In the genomic region with DNA sequence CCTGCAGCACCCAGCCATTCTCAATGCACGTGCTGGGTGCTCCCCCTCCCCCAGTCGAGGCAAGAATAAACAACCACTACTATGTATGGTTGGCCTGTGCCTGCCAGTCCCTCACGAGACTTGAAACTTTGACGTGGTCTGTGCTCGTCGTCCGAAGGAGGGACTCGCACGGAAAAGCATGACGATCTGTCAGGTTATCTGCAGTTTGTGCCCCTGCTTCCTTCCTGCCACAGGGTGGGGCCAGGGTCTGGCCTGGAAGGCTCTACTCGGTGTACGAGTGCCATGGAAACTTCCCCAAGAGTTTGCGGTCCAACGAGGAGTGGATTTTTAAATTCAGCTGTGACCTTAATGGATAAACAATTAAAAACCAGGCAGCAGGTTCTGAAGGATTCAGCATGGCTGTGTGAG, we compare ENCODE assay signal across 9 mouse cellular contexts. TPM values are rescaled to one million over a fixed set of nuclear protein-coding genes. Genes with fewer than 3 reads are reported as not detected.
A peak's percentile ranks its signal among the peaks of the same experiment; 100 is the strongest.
DNase-seq lines count a peak whose midpoint lies in the region; ATAC-seq and TF ChIP-seq lines count a peak whose summit lies in the region.
"Had no signal": no experiment of that assay in that cellular context is flagged by ENCODE, and none has a peak within 500 bp of the region (broad histone marks: within the 10 kb centered on the region; RNA-seq: fewer than 3 reads in every experiment).

No protein-coding gene starts in this region.

- WGBS in intestine, embryonic 16.5 days, result 4% methylated on average over 14 of the region's 14 CpGs
- WGBS in liver, postnatal 0 days (ENCODE audit: insufficient replicate concordance), result under 1% methylated on average over 14 of the region's 14 CpGs
- 4% methylated on average over 14 of the region's 14 CpGs for WGBS in stomach, embryonic 16.5 days

- H3K4me2 ChIP-seq in intestine, embryonic 16.5 days (ENCODE audit: low read depth, low read length), result peak overlapping the region; percentile 79
- H3K4me2 ChIP-seq in liver, postnatal 0 days (ENCODE audit: low read depth, low read length), result peak overlapping the region; percentile 83
- H3K4me2 ChIP-seq in stomach, embryonic 16.5 days (ENCODE audit: low read depth, low read length), result peak overlapping the region; percentile 89

- peak; percentile 30 for ATAC-seq in intestine, embryonic 16.5 days
- ATAC-seq in liver, postnatal 0 days, result peak; percentile 75
- ATAC-seq in stomach, embryonic 16.5 days (ENCODE audit: insufficient read depth, low FRiP score), result peak; percentile 56

- H3K9ac ChIP-seq in intestine, embryonic 16.5 days (ENCODE audit: low read depth, low read length), result peak overlapping the region; percentile 93
- H3K9ac ChIP-seq in liver, postnatal 0 days (replicated peaks), result peak overlapping the region; percentile 85
- peak overlapping the region; percentile 93 for H3K9ac ChIP-seq in stomach, embryonic 16.5 days (ENCODE audit: low read length)

- H3K36me3 ChIP-seq in erythroblast, embryonic 14.5 days (ENCODE audit: control insufficient read depth), result peaks cover 7% of the 10 kb centered on the region
- H3K36me3 ChIP-seq in intestine, embryonic 16.5 days (ENCODE audit: control insufficient read depth, insufficient read depth, low read length), result no peaks in the 10 kb centered on the region
- no peaks in the 10 kb centered on the region for H3K36me3 ChIP-seq in liver, postnatal 0 days (replicated peaks; ENCODE audit: insufficient read depth, low read length)
- H3K36me3 ChIP-seq in stomach, embryonic 16.5 days (ENCODE audit: control insufficient read depth, insufficient read depth, low read length), result no peaks in the 10 kb centered on the region

- H3K27me3 ChIP-seq in erythroblast, embryonic 14.5 days (ENCODE audit: control insufficient read depth), result no peaks in the 10 kb centered on the region
- H3K27me3 ChIP-seq in intestine, embryonic 16.5 days (replicated peaks; ENCODE audit: control insufficient read depth, insufficient read depth, low read length), result no peaks in the 10 kb centered on the region
- no peaks in the 10 kb centered on the region for H3K27me3 ChIP-seq in liver, postnatal 0 days (ENCODE audit: insufficient read depth, low read length)
- no peaks in the 10 kb centered on the region for H3K27me3 ChIP-seq in stomach, embryonic 16.5 days (ENCODE audit: control insufficient read depth, insufficient read depth, low read length)

- peaks cover 47% of the 10 kb centered on the region for H3K4me1 ChIP-seq in erythroblast, embryonic 14.5 days (ENCODE audit: control insufficient read depth)
- H3K4me1 ChIP-seq in intestine, embryonic 16.5 days (ENCODE audit: control insufficient read depth, insufficient read depth, low read length), result peaks cover 29% of the 10 kb centered on the region
- H3K4me1 ChIP-seq in liver, postnatal 0 days (ENCODE audit: insufficient read depth), result peaks cover 26% of the 10 kb centered on the region
- peaks cover 13% of the 10 kb centered on the region for H3K4me1 ChIP-seq in stomach, embryonic 16.5 days (ENCODE audit: control insufficient read depth, insufficient read depth, low read length)

- TF ChIP-seq CTCF in layer of hippocampus, adult 2 months (conservative IDR thresholded peaks at IDR 0.05), result 0 out of 2 replicates have a peak, but pooled peaks have one; percentile 3
- TF ChIP-seq CTCF in liver, postnatal 0 days (IDR thresholded peaks at IDR 0.05; ENCODE audit: low read depth), result 0 out of 2 replicates have a peak, but pooled peaks have one; percentile 15

- no peaks in the 10 kb centered on the region for H3K9me3 ChIP-seq in erythroblast, embryonic 14.5 days (ENCODE audit: control insufficient read depth, low read length)
- H3K9me3 ChIP-seq in intestine, embryonic 16.5 days (ENCODE audit: control insufficient read depth, low read length), result no peaks in the 10 kb centered on the region
- no peaks in the 10 kb centered on the region for H3K9me3 ChIP-seq in liver, postnatal 0 days (ENCODE audit: low read length)
- H3K9me3 ChIP-seq in stomach, embryonic 16.5 days (replicated peaks; ENCODE audit: control insufficient read depth, low read length), result no peaks in the 10 kb centered on the region

- H3K4me3 ChIP-seq in layer of hippocampus, adult 2 months, result peak overlapping the region; percentile 97
- peak overlapping the region; percentile 80 for H3K4me3 ChIP-seq in erythroblast, embryonic 14.5 days (replicated peaks)
- peak overlapping the region; percentile 82 for H3K4me3 ChIP-seq in intestine, embryonic 16.5 days (ENCODE audit: low read length)
- peak overlapping the region; percentile 79 for H3K4me3 ChIP-seq in liver, postnatal 0 days (ENCODE audit: low read depth, low read length)
- H3K4me3 ChIP-seq in stomach, embryonic 16.5 days (replicated peaks; ENCODE audit: low read length), result peak overlapping the region; percentile 90

- DNase-seq in layer of hippocampus, adult 2 months (ENCODE audit: low spot score in 2 of 2), result no peak
- DNase-seq in layer of hippocampus, postnatal 25 days (ENCODE audit: extremely low spot score in 1 of 2, low spot score in 1 of 2), result no peak
- peak; percentile 47 for DNase-seq in liver, postnatal 0 days
- DNase-seq in left cerebral cortex, adult 8-10 months (ENCODE audit: low spot score in 2 of 2), result no peak
- no peak for DNase-seq in gastrocnemius, postnatal 10 days

- H3K27ac ChIP-seq in layer of hippocampus, adult 2 months, result peak overlapping the region; percentile 93
- H3K27ac ChIP-seq in intestine, embryonic 16.5 days (ENCODE audit: low read length), result peak overlapping the region; percentile 46; the same call in 1 of the 2 replicates
- peak overlapping the region; percentile 23; the same call in 1 of the 2 replicates for H3K27ac ChIP-seq in liver, postnatal 0 days (ENCODE audit: low read depth)
- peak overlapping the region; percentile 84; the same call in 1 of the 2 replicates for H3K27ac ChIP-seq in stomach, embryonic 16.5 days (ENCODE audit: low read length)

- TF ChIP-seq EP300 in liver, postnatal 0 days (IDR thresholded peaks at IDR 0.05; ENCODE audit: low read depth), result peak; percentile 31; the same call in 1 of the 2 replicates

RNA-seq across cellular contexts. Expression of gene Rab4a, which starts 1.2 kb away (rescaled TPM):
- 10 to 100 TPM; 41.8 to 48.0 TPM for total RNA-seq in layer of hippocampus, adult 2 months (2021)
- 10 to 100 TPM; 42.9 to 44.9 TPM for total RNA-seq in layer of hippocampus, postnatal 25 days (2021)
- polyA plus RNA-seq in erythroblast, embryonic 14.5 days (2012), result 0.17 and 0.34 TPM in 2 replicates
- polyA plus RNA-seq in intestine, embryonic 16.5 days (2015; fragmentation: Nextera tagmentation; extraction: Ambion mirVana), result 66.9 and 71.9 TPM in 2 replicates
- polyA plus RNA-seq in liver, postnatal 0 days (2015; fragmentation: Nextera tagmentation; extraction: Ambion mirVana), result 30.4 and 36.3 TPM in 2 replicates
- polyA plus RNA-seq in stomach, embryonic 16.5 days (2015; fragmentation: Nextera tagmentation; extraction: Ambion mirVana), result 42.2 and 44.4 TPM in 2 replicates
- total RNA-seq in left cerebral cortex, adult 8-10 months (2022), result 10 to 100 TPM; 42.5 to 47.9 (median 45.1) TPM
- total RNA-seq in gastrocnemius, postnatal 10 days (2021), result 10 to 100 TPM; 11.7 to 14.1 TPM
- total RNA-seq: neutrophil, adult 5-6 weeks had no signal

RNA-seq across cellular contexts. Expression of gene Ccsap, which starts 53.0 kb away (rescaled TPM):
- 10 to 100 TPM; 62.3 to 62.7 TPM for total RNA-seq in layer of hippocampus, adult 2 months (2021)
- 10 to 100 TPM; 58.6 to 63.2 TPM for total RNA-seq in layer of hippocampus, postnatal 25 days (2021)
- 0.98 and 1.0 TPM in 2 replicates for polyA plus RNA-seq in erythroblast, embryonic 14.5 days (2012)
- 2.3 and 2.7 TPM in 2 replicates for polyA plus RNA-seq in intestine, embryonic 16.5 days (2015; fragmentation: Nextera tagmentation; extraction: Ambion mirVana)
- polyA plus RNA-seq in liver, postnatal 0 days (2015; fragmentation: Nextera tagmentation; extraction: Ambion mirVana), result 1.2 and 1.5 TPM in 2 replicates
- polyA plus RNA-seq in stomach, embryonic 16.5 days (2015; fragmentation: Nextera tagmentation; extraction: Ambion mirVana), result 1.5 and 2.1 TPM in 2 replicates
- total RNA-seq in left cerebral cortex, adult 8-10 months (2022), result 10 to 100 TPM; 56.8 to 64.8 (median 62.6) TPM
- total RNA-seq in gastrocnemius, postnatal 10 days (2021), result 1 to 10 TPM; 1.9 to 2.5 TPM

Comparison
In these comparisons a context has a peak if more than half of its experiments do, and no peak if none do; other contexts are left out.
1. H3K27ac ChIP-seq: peak in every context shown above with its lines; median percentile 93 in layer of hippocampus, adult 2 months; 84 in stomach, embryonic 16.5 days; 46 in intestine, embryonic 16.5 days; 23 in liver, postnatal 0 days.
2. RNA of gene Ccsap, which starts 53.0 kb away (total RNA-seq): 58.6 to 63.2 TPM in layer of hippocampus, postnatal 25 days, 56.8 to 64.8 TPM in left cerebral cortex, adult 8-10 months and 62.3 to 62.7 TPM in layer of hippocampus, adult 2 months; 1.9 to 2.5 TPM in gastrocnemius, postnatal 10 days; every median in the first group is over 10 times any median in the second.
3. Peak in every context shown above with its lines, with median percentiles within 50 percentile points of each other: H3K4me3 ChIP-seq, ATAC-seq, H3K4me2 ChIP-seq and H3K9ac ChIP-seq.